Mouse (Mus musculus) adrenal gland, postnatal 0 days (tissue): ENCODE measurements around the gene Hax1. TPM values are rescaled to one million over a fixed set of nuclear protein-coding genes. Genes with fewer than 3 reads are reported as not detected.

ENCODE experiments used
- microRNA-seq: library from miRNA; unstranded; fragments of <30 nt; microRNA quantifications from one replicate; pipeline ENCODE4, GENCODE M21; 2016; ENCODE audit warnings: borderline replicate concordance; ENCODE audit not compliant: insufficient number of aligned reads
- polyA plus RNA-seq: library from polyadenylated mRNA; unstranded; fragments of >200 nt; fragmentation: Nextera tagmentation; extraction: Ambion mirVana; gene quantifications from 2 replicates; pipeline ENCODE4 v1.2.1, GENCODE M21; 2015

Hax1 gene
- polyA plus RNA-seq: 151 TPM in 2 replicates

GRCm38 (mm10) chr3:89998612-89999054 is at the start of gene Hax1:
Gene Hax1, minus strand, starts transcription at chr3:89998780.

GRCm38 (mm10) chr3:89963221-89963763 is 35.3 kb downstream of the Hax1 start, which contains the start of gene Atp8b2:
Gene Atp8b2, minus strand, starts transcription at chr3:89963508.

Small RNA genes within 50 kb of the gene (microRNA-seq; reads per million reads assigned to microRNA genes)
- not detected for gene Mir7669

Other genes starting within 250 kb of the Hax1 start
- gene Chrnb2, start 234.1 kb downstream of the Hax1 start, polyA plus RNA-seq: 2.5 and 3.5 TPM in 2 replicates
- 8.7 and 12.4 TPM in 2 replicates for gene Ube2q1, start 225.2 kb downstream of the Hax1 start, polyA plus RNA-seq
- gene She, start 167.4 kb downstream of the Hax1 start, polyA plus RNA-seq: 2.6 and 3.5 TPM in 2 replicates
- gene Il6ra, start 85.6 kb downstream of the Hax1 start, polyA plus RNA-seq: 2.6 and 3.0 TPM in 2 replicates
- gene Atp8b2, start 35.3 kb downstream of the Hax1 start, polyA plus RNA-seq: 8.0 and 8.3 TPM in 2 replicates
- gene 4933434E20Rik, start 52.9 kb upstream of the Hax1 start, polyA plus RNA-seq: 208 and 215 TPM in 2 replicates
- gene Ubap2l, start 53.8 kb upstream of the Hax1 start, polyA plus RNA-seq: 96.5 and 132 TPM in 2 replicates
- gene Tpm3, start 73.9 kb upstream of the Hax1 start, polyA plus RNA-seq: 203 and 310 TPM in 2 replicates
- gene Nup210l, start 105.4 kb upstream of the Hax1 start, polyA plus RNA-seq: 0.08 TPM in 2 replicates
- 2,050 and 4,492 TPM in 2 replicates for gene Rps27, start 214.9 kb upstream of the Hax1 start, polyA plus RNA-seq
- 38.9 and 63.6 TPM in 2 replicates for gene Rab13, start 214.9 kb upstream of the Hax1 start, polyA plus RNA-seq
- 178 and 208 TPM in 2 replicates for gene Jtb, start 232.8 kb upstream of the Hax1 start, polyA plus RNA-seq
- 2.3 and 2.5 TPM in 2 replicates for gene Creb3l4, start 244.7 kb upstream of the Hax1 start, polyA plus RNA-seq
- 107 and 126 TPM in 2 replicates for gene Slc39a1, start 249.4 kb upstream of the Hax1 start, polyA plus RNA-seq